Mouse (Mus musculus) midbrain, embryonic 11.5 days (tissue): ENCODE data around the gene Dstyk. TPM values are rescaled to one million over a fixed set of nuclear protein-coding genes. Genes with fewer than 3 reads are reported as not detected.

Experiments used
- ATAC-seq: fragments of 200-750 bp; cut with Nextera tagmentation; 2 replicates; pipeline ENCODE4 v1.8.0; 2017; ENCODE audit warnings: moderate TSS enrichment, moderate library complexity; ENCODE audit not compliant: low FRiP score
- DNase-seq: peaks from one replicate; pipeline ENCODE4 v3.0.0; 2015; ENCODE audit warnings: low spot score; ENCODE audit errors: missing footprints
- H3K27ac ChIP-seq: fragments of 300-500 bp; sonication (generic); 2 replicates; pipeline ENCODE4 v1.5.1; 2014; ENCODE audit warnings: low read depth, low read length
- H3K27me3 ChIP-seq: fragments of 300-500 bp; sonication (generic); 2 replicates; pipeline ENCODE4 v1.6.1; 2014; ENCODE audit warnings: mild to moderate bottlenecking, low read length, moderate library complexity, mixed read lengths; ENCODE audit not compliant: control insufficient read depth, insufficient read depth
- H3K36me3 ChIP-seq: fragments of 300-500 bp; sonication (generic); 2 replicates; pipeline ENCODE4 v1.6.1; 2014; ENCODE audit warnings: mild to moderate bottlenecking, low read length, moderate library complexity, mixed read lengths; ENCODE audit not compliant: control insufficient read depth, insufficient read depth
- H3K4me1 ChIP-seq: fragments of 300-500 bp; sonication (generic); 2 replicates; pipeline ENCODE4 v1.6.1; 2014; ENCODE audit warnings: low read length; ENCODE audit not compliant: control insufficient read depth, insufficient read depth
- H3K4me2 ChIP-seq: fragments of 300-500 bp; sonication (generic); 2 replicates; pipeline ENCODE4 v1.6.1; 2014; ENCODE audit warnings: mild to moderate bottlenecking, moderate library complexity
- H3K4me3 ChIP-seq: fragments of 300-500 bp; sonication (generic); 2 replicates; pipeline ENCODE4 v1.5.1; 2014; ENCODE audit warnings: low read depth, low read length
- H3K9ac ChIP-seq: fragments of 300-500 bp; sonication (generic); 2 replicates; pipeline ENCODE4 v1.6.1; 2014; ENCODE audit warnings: low read length
- H3K9me3 ChIP-seq: fragments of 300-500 bp; sonication (generic); 2 replicates; pipeline ENCODE4 v1.6.1; 2016; ENCODE audit warnings: low read length; ENCODE audit not compliant: control insufficient read depth
- WGBS: fragments of 180-500 bp; shearing (Covaris S2); extraction: QIAGEN DNeasy Blood & Tissue Kit; methylation state at CpG from one replicate; pipeline ENCODE4 v1.1.7; 2014; 5-methylcytosine and 5-hydroxymethylcytosine counted together
- polyA plus RNA-seq: library from polyadenylated mRNA; unstranded; fragments of >200 nt; fragmentation: Nextera tagmentation; extraction: Ambion mirVana; gene quantifications from 2 replicates; pipeline ENCODE4 v1.2.1, GENCODE M21; 2014

Gene Dstyk
- polyA plus RNA-seq, 1 experiment from 2014 or later, result 11.6 TPM

- Histone ChIP-seq H3K36me3 (peaks cover 3% of the 10 kb centered on the region; the same call in 1 of the 2 replicates), H3K27me3 (no peaks in the 10 kb centered on the region), H3K9me3 (no peaks in the 10 kb centered on the region), H3K27ac (no peak overlapping the region), H3K4me2 (no peak overlapping the region), H3K9ac (no peak overlapping the region), H3K4me3 (no peak overlapping the region), H3K4me1 (no peaks in the 10 kb centered on the region)
- no peak for ATAC-seq
- no peak for DNase-seq
Observed at GRCm38 (mm10) chr1:132425600-132425999, 8.2 kb downstream of the Dstyk start.

- no peak for ATAC-seq
- Histone ChIP-seq H3K36me3 (no peaks in the 10 kb centered on the region), H3K4me1 (no peaks in the 10 kb centered on the region), H3K4me3 (no peak overlapping the region), H3K4me2 (no peak overlapping the region), H3K27ac (no peak overlapping the region), H3K9ac (no peak overlapping the region), H3K9me3 (no peaks in the 10 kb centered on the region), H3K27me3 (no peaks in the 10 kb centered on the region)
- WGBS, result 73% methylated on average over 3 of the region's 3 CpGs
- peak; percentile 61 for DNase-seq
Observed at GRCm38 (mm10) chr1:132430818-132431217, 13.5 kb downstream of the Dstyk start.

GRCm38 (mm10) chr1:132431716-132432115 lies 14.4 kb downstream of the Dstyk start:
- no peak overlapping the region for H3K4me3 ChIP-seq
- H3K4me2 ChIP-seq, result no peak overlapping the region
- H3K36me3 ChIP-seq, result no peaks in the 10 kb centered on the region
- H3K27ac ChIP-seq, result no peak overlapping the region
- DNase-seq (no peak), ATAC-seq (no peak)
- WGBS, result 92% methylated on average over 9 of the region's 9 CpGs
- no peaks in the 10 kb centered on the region for H3K27me3 ChIP-seq
- H3K9me3 ChIP-seq, result no peaks in the 10 kb centered on the region
- no peak overlapping the region for H3K9ac ChIP-seq
- H3K4me1 ChIP-seq, result no peaks in the 10 kb centered on the region

GRCm38 (mm10) chr1:132433349-132433748 lies 16.0 kb downstream of the Dstyk start:
- DNase-seq (no peak), ATAC-seq (no peak)
- H3K4me1 ChIP-seq, result no peaks in the 10 kb centered on the region
- H3K27me3 ChIP-seq, result no peaks in the 10 kb centered on the region
- H3K4me2 ChIP-seq, result no peak overlapping the region
- H3K9me3 ChIP-seq, result no peaks in the 10 kb centered on the region
- no peaks in the 10 kb centered on the region for H3K36me3 ChIP-seq
- no peak overlapping the region for H3K27ac ChIP-seq
- no peak overlapping the region for H3K9ac ChIP-seq
- H3K4me3 ChIP-seq, result no peak overlapping the region
- WGBS, result 89% methylated on average over 5 of the region's 5 CpGs

GRCm38 (mm10) chr1:132434032-132434431 lies 16.7 kb downstream of the Dstyk start:
- H3K36me3 ChIP-seq, result no peaks in the 10 kb centered on the region
- no peaks in the 10 kb centered on the region for H3K27me3 ChIP-seq
- no peaks in the 10 kb centered on the region for H3K9me3 ChIP-seq
- no peak overlapping the region for H3K4me3 ChIP-seq
- no peak overlapping the region for H3K9ac ChIP-seq
- no peaks in the 10 kb centered on the region for H3K4me1 ChIP-seq
- H3K4me2 ChIP-seq, result no peak overlapping the region
- H3K27ac ChIP-seq, result no peak overlapping the region
- 94% methylated on average over 12 of the region's 12 CpGs for WGBS
- ATAC-seq (no peak), DNase-seq (no peak)

- Histone ChIP-seq H3K4me3 (no peak overlapping the region), H3K36me3 (0 out of 2 replicates have a peak, but pooled peaks cover 2% of the 10 kb centered on the region), H3K9ac (no peak overlapping the region), H3K4me1 (no peaks in the 10 kb centered on the region), H3K27me3 (no peaks in the 10 kb centered on the region), H3K27ac (no peak overlapping the region), H3K4me2 (no peak overlapping the region), H3K9me3 (no peaks in the 10 kb centered on the region)
- 72% methylated on average over 4 of the region's 4 CpGs for WGBS
- DNase-seq (no peak), ATAC-seq (no peak)
Observed at GRCm38 (mm10) chr1:132436320-132436958, 19.1 kb downstream of the Dstyk start.

- H3K4me3 ChIP-seq, result no peak overlapping the region
- WGBS, result 87% methylated on average over 1 of the region's 1 CpGs
- DNase-seq (no peak), ATAC-seq (no peak)
- no peak overlapping the region for H3K9ac ChIP-seq
- no peak overlapping the region for H3K4me2 ChIP-seq
- 0 out of 2 replicates have a peak, but pooled peaks cover 2% of the 10 kb centered on the region for H3K36me3 ChIP-seq
- no peaks in the 10 kb centered on the region for H3K27me3 ChIP-seq
- no peaks in the 10 kb centered on the region for H3K4me1 ChIP-seq
- no peak overlapping the region for H3K27ac ChIP-seq
- H3K9me3 ChIP-seq, result no peaks in the 10 kb centered on the region
Observed at GRCm38 (mm10) chr1:132436960-132437359, 19.6 kb downstream of the Dstyk start.

GRCm38 (mm10) chr1:132437389-132437788 lies 20.0 kb downstream of the Dstyk start:
- H3K4me3 ChIP-seq, result no peak overlapping the region
- H3K27me3 ChIP-seq, result no peaks in the 10 kb centered on the region
- DNase-seq, result no peak
- H3K27ac ChIP-seq, result no peak overlapping the region
- WGBS, result 85% methylated on average over 5 of the region's 5 CpGs
- H3K4me1 ChIP-seq, result no peaks in the 10 kb centered on the region
- no peak for ATAC-seq
- H3K36me3 ChIP-seq, result 0 out of 2 replicates have a peak, but pooled peaks cover 2% of the 10 kb centered on the region
- no peaks in the 10 kb centered on the region for H3K9me3 ChIP-seq
- H3K4me2 ChIP-seq, result no peak overlapping the region
- H3K9ac ChIP-seq, result no peak overlapping the region

GRCm38 (mm10) chr1:132440896-132441435 lies 23.6 kb downstream of the Dstyk start:
- H3K9me3 ChIP-seq, result no peaks in the 10 kb centered on the region
- H3K4me2 ChIP-seq, result no peak overlapping the region
- no peak overlapping the region for H3K4me3 ChIP-seq
- H3K36me3 ChIP-seq, result 0 out of 2 replicates have a peak, but pooled peaks cover 2% of the 10 kb centered on the region
- ATAC-seq, result no peak
- DNase-seq, result no peak
- WGBS, result 84% methylated on average over 1 of the region's 1 CpGs
- no peak overlapping the region for H3K27ac ChIP-seq
- H3K9ac ChIP-seq, result no peak overlapping the region
- H3K4me1 ChIP-seq, result no peaks in the 10 kb centered on the region
- H3K27me3 ChIP-seq, result no peaks in the 10 kb centered on the region
